Mouse (Mus musculus) hindbrain, postnatal 0 days (tissue): Measurements from ENCODE around the gene Klb. TPM values are rescaled to one million over a fixed set of nuclear protein-coding genes. Genes with fewer than 3 reads are reported as not detected.

Source experiments
- ATAC-seq: fragments of 200-750 bp; cut with Nextera tagmentation; 2 replicates; pipeline ENCODE4 v1.8.0; 2017; ENCODE audit warnings: mild to moderate bottlenecking, moderate TSS enrichment, moderate library complexity
- DNase-seq: peaks from one replicate; pipeline ENCODE4 v3.0.0-alpha.2; 2015; ENCODE audit warnings: low spot score
- H3K27ac ChIP-seq: fragments of 300-500 bp; sonication (generic); 2 replicates; pipeline ENCODE4 v1.5.1; 2014; ENCODE audit warnings: mild to moderate bottlenecking
- H3K27me3 ChIP-seq: fragments of 300-500 bp; sonication (generic); 2 replicates; pipeline ENCODE4 v1.6.1; 2014; ENCODE audit warnings: low read length, mixed read lengths; ENCODE audit not compliant: insufficient read depth
- H3K36me3 ChIP-seq: fragments of 300-500 bp; sonication (generic); 2 replicates; pipeline ENCODE4 v1.6.1; 2014; ENCODE audit warnings: low read length, mixed read lengths; ENCODE audit not compliant: insufficient read depth
- H3K4me1 ChIP-seq: fragments of 300-500 bp; sonication (generic); 2 replicates; pipeline ENCODE4 v1.6.1; 2014; ENCODE audit warnings: antibody characterized with exemption, low read length, mixed read lengths; ENCODE audit not compliant: insufficient read depth
- H3K4me2 ChIP-seq: fragments of 300-500 bp; sonication (generic); 2 replicates; pipeline ENCODE4 v1.6.1; 2014; ENCODE audit warnings: low read depth, mild to moderate bottlenecking, low read length, moderate library complexity, mixed read lengths
- H3K4me3 ChIP-seq: fragments of 300-500 bp; sonication (generic); 2 replicates; pipeline ENCODE4 v1.5.1; 2014; ENCODE audit warnings: low read length
- H3K9ac ChIP-seq: fragments of 300-500 bp; sonication (generic); replicated peaks from 2 replicates; pipeline ENCODE4 v1.6.1; 2014; ENCODE audit warnings: mild to moderate bottlenecking, low read length, moderate library complexity, mixed read lengths
- H3K9me3 ChIP-seq: fragments of 300-500 bp; sonication (generic); 2 replicates; pipeline ENCODE4 v1.6.1; 2016; ENCODE audit warnings: low read length, mixed read lengths
- CTCF ChIP-seq: IDR thresholded peaks from 2 replicates; pipeline ENCODE4 v1.5.1; 2016; ENCODE audit warnings: antibody characterized with exemption, control low read depth, low read depth
- WGBS: fragments of 180-500 bp; shearing (Covaris S2); extraction: QIAGEN DNeasy Blood & Tissue Kit; methylation state at CpG from one replicate; pipeline ENCODE4 v1.1.7; 2014; 5-methylcytosine and 5-hydroxymethylcytosine counted together
- polyA plus RNA-seq: library from polyadenylated mRNA; unstranded; fragments of >200 nt; fragmentation: Nextera tagmentation; extraction: Ambion mirVana; gene quantifications from 2 replicates; pipeline ENCODE4 v1.2.1, GENCODE M21; 2015
- total RNA-seq: library from RNA; depleted of rRNA; stranded (reverse); fragments of >200 nt; gene quantifications from 2 replicates; pipeline ENCODE4 v1.2.3, GENCODE M21; 2014

Klb gene
- total and polyA plus RNA-seq, 2 experiments from 2014 or later: 0.09 TPM; not detected in 1

DNA sequence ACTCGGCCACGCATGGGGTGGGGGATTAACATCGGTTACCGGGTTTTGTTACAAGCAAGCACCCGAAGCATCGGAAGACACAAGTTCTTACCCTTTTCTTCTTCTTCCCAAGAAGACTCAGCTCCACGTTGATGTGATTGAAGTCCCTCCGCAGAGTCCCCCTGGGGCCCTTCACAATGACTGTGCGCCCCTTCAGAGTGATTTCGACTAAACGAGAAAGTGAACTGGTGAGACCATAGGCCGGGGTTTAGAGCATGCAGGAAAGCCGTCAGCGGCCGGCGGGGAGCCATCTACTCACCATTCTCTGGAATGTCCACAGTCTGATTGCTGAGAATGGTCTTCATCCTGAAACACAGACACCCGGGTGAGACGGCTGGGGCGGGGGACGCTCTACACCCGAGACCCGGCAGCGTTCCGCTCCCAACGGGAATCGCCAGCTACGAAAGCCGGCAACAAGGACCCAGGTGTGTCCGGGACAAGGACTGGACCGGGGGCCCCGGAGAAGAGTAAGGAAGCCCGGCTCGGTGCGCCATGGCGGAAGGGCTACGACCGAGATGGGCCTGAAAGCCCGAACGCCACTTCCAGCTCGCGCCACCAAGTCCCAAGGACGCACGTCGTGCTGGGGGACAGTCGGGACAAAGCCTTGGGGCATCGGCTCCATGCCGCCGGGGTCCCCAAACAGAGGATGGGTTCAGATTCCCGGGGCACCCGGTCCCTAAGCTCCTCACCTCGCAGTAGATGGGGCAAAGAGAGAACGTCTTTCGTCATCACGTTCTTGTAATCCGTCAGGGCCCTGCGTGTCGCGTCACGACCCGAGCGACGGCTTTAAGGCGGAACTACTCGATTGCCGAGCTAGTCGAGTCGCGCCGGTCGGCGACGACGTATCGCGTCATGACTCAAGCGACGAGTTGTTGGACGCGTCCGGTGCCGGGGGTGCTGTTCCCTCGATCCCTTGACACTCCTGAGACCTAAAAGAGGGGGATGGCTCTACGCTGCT lies 42.8 kb downstream of the Klb start, which contains the start of the genes Rpl9 and Lias:
Gene Rpl9, minus strand, starts transcription at position 797 of the 997 bp plus-strand sequence.
Gene Lias, plus strand, starts transcription at position 850 of the 997 bp plus-strand sequence.
- under 1% methylated on average over 83 of the region's 83 CpGs for WGBS
- peaks cover 4% of the 10 kb centered on the region; the same call in 1 of the 2 replicates for H3K4me1 ChIP-seq

GRCm38 (mm10) chr5:65391753-65392152 lies 43.6 kb downstream of the Klb start:
- H3K4me1 ChIP-seq: peaks cover 4% of the 10 kb centered on the region; the same call in 1 of the 2 replicates
- H3K27me3 ChIP-seq: no peaks in the 10 kb centered on the region
- peak overlapping the region; percentile 60 for H3K4me2 ChIP-seq
- peak overlapping the region; percentile 90 for H3K4me3 ChIP-seq
- H3K9ac ChIP-seq: peak overlapping the region; percentile 98
- DNase-seq: peak; percentile 53
- H3K27ac ChIP-seq: peak overlapping the region; percentile 85
- peaks cover 13% of the 10 kb centered on the region for H3K36me3 ChIP-seq
- ATAC-seq: 0 out of 2 replicates have a peak, but pooled peaks have one; percentile 45
- H3K9me3 ChIP-seq: no peaks in the 10 kb centered on the region
- TF ChIP-seq CTCF: no peak
- 3% methylated on average over 12 of the region's 12 CpGs for WGBS

More for the DNA sequence above, 42.8 kb downstream of the Klb start, which contains the start of the genes Rpl9 and Lias:
- Histone ChIP-seq H3K4me3 (peak within 1 kb of the TSS; percentile 90), H3K9me3 (no peaks in the 10 kb centered on the region), H3K36me3 (peaks cover 13% of the 10 kb centered on the region), H3K27ac (peak within 1 kb of the TSS; percentile 85), H3K27me3 (no peaks in the 10 kb centered on the region), H3K4me2 (peak within 1 kb of the TSS; percentile 75), H3K9ac (peak within 1 kb of the TSS; percentile 98)
- DNase-seq (peak; percentile 99), ATAC-seq (peak; percentile 97)
- no peak for TF ChIP-seq CTCF

DNA sequence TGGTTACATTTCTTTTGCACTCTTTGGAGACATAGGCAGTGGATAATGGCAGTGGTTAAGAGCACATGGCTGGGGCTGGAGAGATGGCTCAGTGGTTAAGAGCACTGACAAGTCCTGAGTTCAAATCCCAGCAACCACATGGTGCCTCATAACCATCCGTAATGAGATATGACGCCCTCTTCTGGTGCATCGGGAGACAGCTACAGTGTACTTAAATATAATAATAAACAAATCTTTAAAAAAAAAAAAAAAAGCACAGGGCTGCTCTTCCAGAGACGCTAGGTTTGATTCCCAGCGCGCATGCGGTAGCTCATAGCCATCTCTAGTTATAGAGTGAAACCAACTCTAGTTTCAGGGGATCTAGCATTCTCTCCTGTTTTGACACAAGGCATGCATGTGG lies 46.3 kb downstream of the Klb start:
- Histone ChIP-seq H3K9ac (no peak overlapping the region), H3K4me1 (peaks cover 4% of the 10 kb centered on the region; the same call in 1 of the 2 replicates), H3K9me3 (no peaks in the 10 kb centered on the region), H3K27me3 (no peaks in the 10 kb centered on the region), H3K36me3 (peaks cover 8% of the 10 kb centered on the region; the same call in 1 of the 2 replicates), H3K4me2 (no peak overlapping the region), H3K4me3 (no peak overlapping the region), H3K27ac (no peak overlapping the region)
- no peak for TF ChIP-seq CTCF
- ATAC-seq (no peak), DNase-seq (no peak)
- WGBS: 94% methylated on average over 7 of the region's 7 CpGs

GRCm38 (mm10) chr5:65401251-65401994 lies 53.3 kb downstream of the Klb start:
- Histone ChIP-seq H3K4me3 (no peak overlapping the region), H3K4me2 (no peak overlapping the region), H3K9ac (no peak overlapping the region), H3K27me3 (no peaks in the 10 kb centered on the region), H3K4me1 (no peaks in the 10 kb centered on the region), H3K9me3 (no peaks in the 10 kb centered on the region), H3K27ac (peak overlapping the region; percentile 23; the same call in 1 of the 2 replicates), H3K36me3 (peaks cover 39% of the 10 kb centered on the region)
- ATAC-seq: peak; percentile 75
- WGBS: 31% methylated on average over 2 of the region's 2 CpGs
- peak; percentile 95 for TF ChIP-seq CTCF
- peak; percentile 84 for DNase-seq

GRCm38 (mm10) chr5:65407989-65408388 lies 59.9 kb downstream of the Klb start:
- H3K9ac ChIP-seq: no peak overlapping the region
- H3K27ac ChIP-seq: peak overlapping the region; percentile 22; the same call in 1 of the 2 replicates
- H3K27me3 ChIP-seq: no peaks in the 10 kb centered on the region
- no peaks in the 10 kb centered on the region for H3K9me3 ChIP-seq
- H3K4me3 ChIP-seq: no peak overlapping the region
- H3K36me3 ChIP-seq: peaks cover 34% of the 10 kb centered on the region
- 29% methylated on average over 12 of the region's 12 CpGs for WGBS
- TF ChIP-seq CTCF: no peak
- ATAC-seq (peak; percentile 52), DNase-seq (peak; percentile 24)
- H3K4me2 ChIP-seq: no peak overlapping the region
- H3K4me1 ChIP-seq: no peaks in the 10 kb centered on the region
